Mouse (Mus musculus): ENCODE results near the gene Slc27a4.
A peak's percentile ranks its signal among the peaks of the same experiment; 100 is the strongest.

Gene Slc27a4

GRCm38 (mm10) chr2:29858748-29859473, 56.5 kb downstream of the Slc27a4 start:
- DNase-seq = peak; percentile 63

- no peak for DNase-seq
These were observed 62.7 kb downstream of the Slc27a4 start for GRCm38 (mm10) chr2:29865125-29865524.

Data from thymus, postnatal 14 days (tissue).